Mouse (Mus musculus) adrenal gland, adult 2 months (tissue): ENCODE measurements at regions not wholly inside any gene's neighbourhood (a gene's known extent, or its start where the extent isn't known, plus 50 kb on each side); places are given as distances from the start of the nearest gene placed in this dataset.
A peak's percentile ranks its signal among the peaks of the same experiment; 100 is the strongest.

ENCODE experiments used
- DNase-seq: peaks from one replicate; pipeline ENCODE4 v3.0.0; 2021

GRCm38 (mm10) chr17:78023507-78024355 lies 176.3 kb upstream of the Crim1 start:
- DNase-seq = no peak

- no peak for DNase-seq
Observed at GRCm38 (mm10) chr17:78024356-78024723, 175.7 kb upstream of the Crim1 start.

- no peak for DNase-seq
Observed at GRCm38 (mm10) chr17:78025294-78025693, 174.8 kb upstream of the Crim1 start.

GRCm38 (mm10) chr17:78035648-78036047 lies 164.4 kb upstream of the Crim1 start:
- no peak for DNase-seq

GRCm38 (mm10) chr17:78040338-78040737 lies 159.7 kb upstream of the Crim1 start:
- DNase-seq = no peak

GRCm38 (mm10) chr17:78041204-78041603 lies 158.8 kb upstream of the Crim1 start:
- DNase-seq = no peak

- no peak for DNase-seq
Observed at GRCm38 (mm10) chr17:78049766-78050165, 150.3 kb upstream of the Crim1 start.

- DNase-seq = no peak
Observed at GRCm38 (mm10) chr17:78050203-78050602, 149.8 kb upstream of the Crim1 start.

GRCm38 (mm10) chr17:78075892-78076291 lies 124.2 kb upstream of the Crim1 start:
- no peak for DNase-seq

GRCm38 (mm10) chr17:78078381-78078780 lies 121.7 kb upstream of the Crim1 start:
- no peak for DNase-seq

GRCm38 (mm10) chr17:78084419-78084818 lies 115.6 kb upstream of the Crim1 start:
- no peak for DNase-seq

- no peak for DNase-seq
Observed at GRCm38 (mm10) chr17:78086963-78087362, 113.1 kb upstream of the Crim1 start.

- DNase-seq = no peak
Observed at GRCm38 (mm10) chr17:78097699-78098098, 102.3 kb upstream of the Crim1 start.

GRCm38 (mm10) chr17:78108793-78109192 lies 91.3 kb upstream of the Crim1 start:
- no peak for DNase-seq

GRCm38 (mm10) chr17:78109364-78110222 lies 90.5 kb upstream of the Crim1 start:
- DNase-seq = peak; percentile 3

GRCm38 (mm10) chr17:78132116-78132515 lies 67.9 kb upstream of the Crim1 start:
- no peak for DNase-seq

GRCm38 (mm10) chr17:78137986-78138385 lies 62.1 kb upstream of the Crim1 start:
- DNase-seq = no peak

GRCm38 (mm10) chr17:78140660-78141059 lies 59.4 kb upstream of the Crim1 start:
- no peak for DNase-seq

GRCm38 (mm10) chr17:78141136-78141535 lies 58.9 kb upstream of the Crim1 start:
- DNase-seq = no peak

- DNase-seq = no peak
Observed at GRCm38 (mm10) chr17:78142431-78142830, 57.6 kb upstream of the Crim1 start.

GRCm38 (mm10) chr17:78145335-78145734 lies 54.7 kb upstream of the Crim1 start:
- DNase-seq = no peak
